Mouse (Mus musculus) right cerebral cortex, adult 18-20 months (tissue): Measurements from ENCODE around the gene Tgfbrap1.
"Not testable (repeated sequence)": the region's sequence is repeated elsewhere in the genome, so short reads cannot be mapped to it uniquely, and the experiment has no call there.

Experiments
- DNase-seq: peaks from one replicate; pipeline ENCODE4 v3.0.0; 2022; ENCODE audit warnings: mixed read lengths

Gene Tgfbrap1

DNA sequence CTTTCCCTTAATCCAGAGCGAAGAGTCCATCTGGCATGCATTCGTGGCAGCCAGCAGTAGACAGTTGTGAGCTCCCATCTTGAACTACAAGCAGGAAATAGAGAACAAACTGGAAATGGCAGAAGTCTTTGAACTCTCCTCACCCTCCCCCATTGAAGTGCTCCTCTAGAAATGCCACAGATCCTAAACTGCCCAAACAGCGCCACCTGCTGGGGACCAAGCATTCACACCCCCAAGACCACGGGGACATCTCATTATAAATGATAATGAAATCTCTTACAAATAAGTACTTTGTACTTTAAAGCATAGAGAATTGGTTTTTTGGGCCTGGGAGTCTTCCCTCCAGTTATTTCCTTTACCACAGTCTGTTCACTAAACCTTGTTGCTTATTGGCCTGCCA is 12.1 kb upstream of the Tgfbrap1 start:
- peak; percentile 28 for DNase-seq

DNA sequence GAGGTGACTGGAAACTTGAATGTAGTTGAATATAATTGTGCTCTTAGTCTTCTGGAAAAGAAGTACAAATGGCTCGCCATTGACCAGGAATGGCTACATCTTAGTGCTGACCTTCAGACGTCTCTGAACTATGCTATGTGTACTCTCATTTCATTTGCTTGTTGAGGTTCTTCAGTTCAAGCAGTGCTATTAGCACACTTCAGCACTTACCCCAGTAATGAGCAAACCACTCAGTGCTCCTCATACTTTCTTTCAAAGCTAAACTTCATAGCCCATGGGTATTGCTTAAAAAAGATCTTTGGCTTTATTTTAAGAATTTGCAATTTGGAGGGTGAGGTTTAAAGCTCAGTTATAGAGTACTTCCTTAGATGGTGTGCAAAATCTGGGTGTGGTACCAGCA is 10.3 kb upstream of the Tgfbrap1 start:
- DNase-seq = no peak

DNA sequence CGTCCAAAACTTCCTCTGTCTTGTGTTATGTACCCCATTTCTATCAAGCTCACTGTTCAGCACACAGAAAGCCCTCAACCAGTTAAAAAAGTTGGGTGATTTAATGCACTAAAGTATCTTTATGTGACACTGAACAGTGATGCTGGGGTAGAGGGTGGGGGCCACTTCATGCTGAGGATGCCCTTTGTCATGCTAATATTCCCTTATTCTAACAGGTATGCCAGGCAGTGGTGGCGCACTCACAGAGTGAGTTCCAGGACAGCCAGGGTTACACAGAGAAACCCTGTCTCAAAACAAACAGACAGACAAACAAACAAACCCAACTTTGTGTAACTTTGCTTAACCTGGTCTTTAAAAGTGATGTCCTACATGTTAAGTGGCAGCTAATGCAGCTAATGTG is 4.2 kb downstream of the Tgfbrap1 start:
- no peak for DNase-seq

GRCm38 (mm10) chr1:43092056-43093015 is 6.1 kb downstream of the Tgfbrap1 start:
- peak; percentile 72 for DNase-seq

GRCm38 (mm10) chr1:43091306-43092055 is 7.0 kb downstream of the Tgfbrap1 start:
- DNase-seq = no peak

DNA sequence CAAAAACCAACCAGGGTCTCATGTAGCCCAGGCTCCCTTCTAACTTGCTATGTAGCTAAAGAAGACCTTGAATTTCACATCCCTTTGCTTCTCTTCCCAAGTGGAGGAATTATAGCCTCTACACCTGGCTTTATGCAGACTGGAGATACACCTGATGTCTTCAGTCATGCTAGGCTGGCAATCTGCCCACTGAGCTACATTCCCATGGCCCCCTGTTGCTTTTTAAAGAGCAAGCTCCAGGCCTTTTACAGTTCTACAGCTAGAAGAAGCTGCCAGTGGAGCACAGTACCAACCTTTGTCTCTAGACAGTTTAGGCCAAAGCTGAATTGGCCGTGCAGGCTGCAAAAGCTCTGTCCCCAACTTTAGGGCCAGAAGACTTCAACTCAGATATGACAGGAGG is 8.0 kb downstream of the Tgfbrap1 start:
- DNase-seq = no peak

- DNase-seq = no peak
Observed at GRCm38 (mm10) chr1:43082946-43083345, 15.5 kb downstream of the Tgfbrap1 start.

DNA sequence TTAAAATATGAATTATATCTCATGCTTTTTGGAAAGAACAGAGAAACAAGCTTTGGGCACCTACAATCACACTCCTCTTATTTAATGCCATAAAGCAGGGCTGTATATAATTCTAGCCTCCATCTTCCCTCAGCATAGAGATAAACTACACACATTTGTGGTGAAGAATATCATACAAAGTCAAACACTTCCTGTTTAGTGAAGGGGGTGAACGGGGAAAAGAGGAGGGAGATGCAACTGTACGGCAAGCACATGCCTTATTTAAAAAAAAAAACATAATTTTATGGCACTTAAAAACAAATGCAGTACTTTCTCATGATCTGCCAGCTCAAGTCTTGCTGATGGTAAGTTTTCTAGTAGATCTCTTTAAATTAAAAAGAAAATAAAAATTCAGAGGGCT is 20.3 kb downstream of the Tgfbrap1 start:
- no peak for DNase-seq

- no peak for DNase-seq
Observed at GRCm38 (mm10) chr1:43074791-43075190, 23.6 kb downstream of the Tgfbrap1 start.

GRCm38 (mm10) chr1:43072561-43072960 is 25.9 kb downstream of the Tgfbrap1 start:
- no peak for DNase-seq

DNA sequence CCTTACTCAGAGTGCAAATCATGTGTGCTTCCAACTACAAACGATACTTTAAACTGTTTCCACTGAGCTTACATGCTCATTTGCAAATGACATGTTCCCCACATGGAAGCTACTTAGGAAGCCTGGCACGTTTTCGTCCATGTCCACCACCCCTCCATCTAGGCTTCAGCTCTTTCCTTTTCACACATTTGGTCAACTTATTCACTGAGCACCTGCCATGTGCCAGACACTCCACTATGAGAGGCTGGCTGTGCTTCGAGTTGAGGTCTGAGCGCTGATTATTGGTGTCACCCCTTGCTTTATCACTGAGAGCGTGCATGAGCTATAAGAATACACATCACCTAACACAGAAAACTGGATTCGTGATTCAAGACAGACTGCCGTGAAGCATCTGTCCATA is 26.4 kb downstream of the Tgfbrap1 start:
- DNase-seq = no peak

DNA sequence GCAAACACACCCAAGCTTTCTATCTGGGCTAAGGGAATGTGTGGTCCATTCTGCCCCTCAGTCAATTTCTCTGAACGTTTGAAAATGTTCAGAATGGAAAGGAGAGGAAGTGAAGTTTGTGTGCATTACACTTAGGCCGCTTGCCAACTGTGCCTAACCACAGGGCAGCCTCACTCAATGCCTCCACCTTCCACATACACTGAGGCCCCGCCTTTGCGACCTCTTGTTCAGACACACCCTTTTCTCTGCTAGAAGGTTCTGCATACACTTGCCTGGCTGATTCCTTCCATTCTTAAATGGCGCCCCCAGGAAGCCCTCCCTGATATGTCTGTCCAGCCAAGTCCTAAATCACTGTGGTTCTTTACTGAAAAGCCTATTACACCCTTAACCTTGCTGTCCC is 27.7 kb downstream of the Tgfbrap1 start:
- no peak for DNase-seq

DNA sequence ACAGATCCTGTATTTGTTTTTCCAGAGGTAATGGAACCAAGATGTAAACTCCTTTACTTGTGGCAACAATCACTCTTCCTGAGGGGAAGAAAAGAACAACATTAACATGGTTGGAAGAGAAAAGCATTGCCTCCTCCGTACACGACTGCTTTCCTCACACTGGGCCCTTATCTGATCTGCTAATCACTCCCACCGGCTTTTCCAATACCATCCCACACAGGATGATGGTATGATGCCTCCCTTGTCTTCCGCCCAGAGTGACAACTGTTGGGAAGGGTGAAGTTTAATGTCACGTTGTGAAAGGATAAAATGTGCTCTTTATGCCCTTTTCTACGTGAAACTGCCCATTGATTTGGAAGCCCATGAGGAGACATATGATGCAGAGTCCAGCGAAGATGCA is 30.9 kb downstream of the Tgfbrap1 start:
- no peak for DNase-seq

DNA sequence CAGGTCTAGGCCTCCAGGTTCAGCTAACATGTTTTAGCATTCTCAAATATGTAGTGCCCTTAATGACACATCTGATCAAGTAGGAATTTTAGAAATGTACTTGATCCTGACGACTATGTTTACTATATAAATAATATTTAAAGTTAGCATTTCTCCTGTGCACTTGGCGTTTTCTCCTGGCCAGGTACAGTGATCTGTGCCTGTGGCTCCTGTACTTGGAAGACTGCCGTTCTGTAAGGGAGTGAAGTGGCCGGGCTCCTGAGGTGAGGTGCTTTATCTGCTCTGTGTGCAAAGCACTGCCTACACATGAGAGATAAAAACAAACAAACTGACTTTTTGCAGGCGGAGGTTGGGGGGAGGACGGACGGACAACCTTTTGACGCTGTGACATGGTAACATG is 31.9 kb downstream of the Tgfbrap1 start:
- DNase-seq = no peak

GRCm38 (mm10) chr1:43065615-43066310 is 32.7 kb downstream of the Tgfbrap1 start:
- DNase-seq = peak; percentile 80

GRCm38 (mm10) chr1:43051903-43052302 is 46.5 kb downstream of the Tgfbrap1 start:
- no peak for DNase-seq

DNA sequence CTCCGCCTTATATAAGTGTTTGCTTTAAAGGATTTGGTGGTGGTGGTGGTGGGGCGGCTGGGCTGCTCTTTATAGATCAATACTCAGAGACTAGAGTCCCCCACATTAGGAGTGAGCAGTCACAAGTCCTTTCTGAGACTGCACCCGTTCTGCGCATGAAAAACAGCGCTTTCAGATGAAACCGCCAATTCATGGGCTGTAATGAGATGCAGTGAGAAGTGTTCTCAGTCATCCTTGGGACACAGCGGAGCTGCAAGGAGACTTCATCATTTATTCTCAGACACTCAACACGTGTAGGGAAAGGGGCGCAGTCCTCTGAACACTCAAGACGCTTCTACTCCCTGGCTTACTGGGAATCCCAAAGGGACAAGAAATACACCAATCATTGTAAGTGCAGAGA is 50.6 kb downstream of the Tgfbrap1 start:
- DNase-seq = peak; percentile 47

DNA sequence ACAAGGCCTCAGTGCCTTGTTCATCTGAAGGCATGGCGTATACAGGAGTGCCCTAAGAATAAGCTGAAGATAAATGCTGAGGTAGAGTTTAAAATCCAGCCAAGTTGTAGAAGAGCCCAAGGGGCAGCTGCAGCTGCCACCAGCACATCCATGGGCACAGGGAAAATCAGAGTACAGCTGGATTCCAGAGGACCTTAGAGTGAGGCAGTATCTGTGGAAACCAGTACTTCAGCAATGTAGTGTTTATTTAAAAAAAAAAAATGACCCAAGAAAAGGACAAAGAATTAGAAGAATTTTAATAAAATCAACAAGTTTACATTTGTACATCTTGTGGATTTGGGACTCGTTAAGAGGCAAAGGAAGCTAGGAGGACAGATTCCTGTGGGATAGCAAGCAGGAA is 51.4 kb downstream of the Tgfbrap1 start:
- DNase-seq = no peak

DNA sequence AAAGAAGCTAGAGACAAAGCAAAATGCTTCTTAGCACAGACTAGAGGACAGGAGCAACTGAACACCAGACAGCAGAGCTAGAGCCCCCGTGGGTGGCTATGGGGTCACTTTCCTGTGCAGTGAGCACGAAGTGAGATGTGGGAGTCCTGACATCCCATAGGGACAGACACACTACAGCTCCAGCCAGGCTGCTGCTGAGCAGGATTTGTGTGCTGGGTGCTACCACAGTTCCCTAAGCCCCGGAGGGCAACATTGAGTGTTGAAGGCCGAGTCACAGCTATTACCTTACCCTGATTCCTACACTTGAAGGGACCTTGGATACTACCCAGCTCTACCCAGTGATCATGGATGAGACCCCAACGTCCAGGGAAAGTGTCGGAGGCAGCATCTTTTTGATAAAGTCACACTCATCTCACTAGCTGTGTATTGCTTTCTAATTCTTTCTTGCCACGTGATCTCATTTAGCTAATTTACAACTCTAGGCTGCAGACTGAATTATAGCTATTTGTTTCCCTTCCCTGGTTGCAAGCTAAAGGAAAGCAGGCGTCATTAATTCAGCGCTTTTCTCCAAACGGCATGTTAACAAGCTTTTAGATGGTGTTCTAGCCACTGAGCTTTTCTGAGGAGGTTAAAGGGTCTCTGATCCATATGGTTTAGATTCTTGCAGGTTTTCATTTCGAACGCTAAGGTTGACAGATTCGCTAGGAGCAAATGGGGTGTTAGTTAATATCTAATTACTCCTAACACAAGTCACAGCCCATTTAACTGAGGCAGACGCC is 53.0 kb downstream of the Tgfbrap1 start:
- no peak for DNase-seq

- peak; percentile 26 for DNase-seq
Observed at GRCm38 (mm10) chr1:43042271-43042670, 56.2 kb downstream of the Tgfbrap1 start.

- DNase-seq = no peak
Observed at GRCm38 (mm10) chr1:43036014-43036413, 62.4 kb downstream of the Tgfbrap1 start.

GRCm38 (mm10) chr1:43015153-43015685 is 83.2 kb downstream of the Tgfbrap1 start:
- not testable (repeated sequence) for DNase-seq
